In the genomic region with DNA sequence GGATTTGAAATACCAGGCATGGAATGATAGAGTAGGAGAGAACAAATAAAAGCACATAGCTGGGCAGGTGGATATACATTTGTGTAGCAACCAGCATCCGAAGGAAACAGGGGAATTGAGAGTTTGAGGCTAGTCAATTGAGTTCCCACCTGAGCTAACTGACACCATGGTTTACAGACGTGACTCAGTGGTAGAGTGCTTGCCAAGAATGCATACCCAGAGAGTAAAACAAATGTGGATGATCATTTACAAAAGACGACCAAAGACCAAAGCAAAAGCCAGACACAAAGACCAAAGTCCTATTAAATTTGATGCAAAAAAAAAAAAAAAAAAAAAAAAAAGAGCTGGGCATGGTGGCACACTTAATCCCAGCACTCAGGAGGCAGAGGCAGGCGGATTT, we compare ENCODE assay signal across 25 mouse cellular contexts.
"Had no signal": no experiment of that assay in that cellular context is flagged by ENCODE, and none has a peak within 500 bp of the region (broad histone marks: within the 10 kb centered on the region; RNA-seq: fewer than 3 reads in every experiment).

No protein-coding gene starts in this region.

- H3K4me1 ChIP-seq: heart, embryonic 10.5 days; heart, embryonic 12.5 days; hindbrain, embryonic 10.5 days; hindbrain, embryonic 12.5 days; intestine, embryonic 15.5 days; limb, embryonic 10.5 days; limb, embryonic 12.5 days; liver, embryonic 13.5 days; liver, embryonic 15.5 days had no signal

- H3K9ac ChIP-seq: heart, embryonic 12.5 days; hindbrain, embryonic 12.5 days; hindbrain, embryonic 14.5 days; intestine, embryonic 15.5 days; limb, embryonic 12.5 days; liver, embryonic 13.5 days; liver, embryonic 15.5 days had no signal

- H3K4me2 ChIP-seq: heart, embryonic 12.5 days; hindbrain, embryonic 12.5 days; hindbrain, embryonic 14.5 days; intestine, embryonic 15.5 days; limb, embryonic 12.5 days; liver, embryonic 11.5 days; liver, embryonic 13.5 days; liver, embryonic 15.5 days had no signal

- DNase-seq: gastrocnemius, adult 2 months; gastrocnemius, postnatal 10 days; gastrocnemius, postnatal 25 days; heart, adult 18-20 months; heart, postnatal 10 days; heart, postnatal 4 days; kidney, postnatal 4 days; liver; liver, embryonic 13.5 days had no signal

- H3K27me3 ChIP-seq: heart, embryonic 12.5 days; hindbrain, embryonic 12.5 days; intestine, embryonic 15.5 days; limb, embryonic 12.5 days; liver, embryonic 13.5 days; liver, embryonic 15.5 days had no signal

- ATAC-seq: forebrain, embryonic 16.5 days; inflammation-experienced regulatory T-cells, adult 6 months; intestine, embryonic 15.5 days; intestine, postnatal 0 days had no signal

- H3K27ac ChIP-seq: gastrocnemius, adult 2 months; heart, embryonic 10.5 days; hindbrain, embryonic 10.5 days; hindbrain, embryonic 12.5 days; hindbrain, embryonic 14.5 days; intestine, embryonic 15.5 days; kidney, postnatal 0 days; layer of hippocampus, adult 2 months; left cerebral cortex, adult 2 months; limb, embryonic 10.5 days; limb, embryonic 12.5 days; liver, embryonic 13.5 days; liver, embryonic 15.5 days had no signal

- H3K4me3 ChIP-seq: gastrocnemius, adult 2 months; heart, embryonic 10.5 days; heart, embryonic 12.5 days; hindbrain, embryonic 10.5 days; hindbrain, embryonic 12.5 days; intestine, embryonic 15.5 days; layer of hippocampus, adult 2 months; left cerebral cortex, adult 2 months; limb, embryonic 10.5 days; limb, embryonic 12.5 days; liver, embryonic 13.5 days; liver, embryonic 15.5 days had no signal

- H3K36me3 ChIP-seq: hindbrain, embryonic 12.5 days; intestine, embryonic 15.5 days; liver, embryonic 15.5 days had no signal

- H3K9me3 ChIP-seq: heart, embryonic 10.5 days; heart, embryonic 12.5 days; hindbrain, embryonic 10.5 days; hindbrain, embryonic 12.5 days; intestine, embryonic 15.5 days; limb, embryonic 10.5 days; limb, embryonic 12.5 days; liver, embryonic 13.5 days; liver, embryonic 15.5 days had no signal
